Mouse (Mus musculus): ENCODE results near the gene Samhd1.

DNA sequence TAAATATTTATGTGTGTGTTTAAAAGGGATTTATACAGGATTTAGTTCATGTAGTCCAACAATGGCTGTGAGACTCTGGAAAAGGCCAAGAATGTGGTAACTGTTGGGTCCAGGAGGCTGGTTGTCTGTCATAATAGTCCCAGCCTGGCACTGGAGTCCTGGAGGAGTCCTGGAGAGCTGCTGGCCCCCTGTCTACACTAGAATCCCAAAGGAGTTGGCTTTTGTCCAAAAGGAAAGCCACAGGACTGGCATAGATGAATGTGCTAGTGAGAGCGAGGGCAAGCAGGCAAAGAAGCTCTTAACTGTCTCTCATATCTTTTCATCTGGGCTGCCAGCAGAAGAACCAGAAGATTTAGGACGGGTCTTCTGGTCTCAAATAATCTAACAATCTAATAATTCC, 1.6 kb upstream of the Samhd1 start:
- TF ChIP-seq POLR2A (IDR thresholded peaks at IDR 0.05; ENCODE audit: low read depth, low read length): no peak
- no peak for TF ChIP-seq CTCF (IDR thresholded peaks at IDR 0.05; ENCODE audit: extremely low read depth, insufficient read depth, insufficient read length, insufficient replicate concordance)

Data from spleen, adult 2 months (tissue).